Mouse (Mus musculus) liver, postnatal 0 days (tissue): ENCODE measurements around the gene Phxr2.

Source experiments
- CTCF ChIP-seq: sonication (generic); IDR thresholded peaks from 2 replicates; pipeline ENCODE4 v1.5.1; 2016; ENCODE audit warnings: antibody characterized with exemption, low read depth
- EP300 ChIP-seq: IDR thresholded peaks from 2 replicates; pipeline ENCODE4 v1.6.1; 2016; ENCODE audit warnings: antibody characterized with exemption, low read depth, mild to moderate bottlenecking

- TF ChIP-seq CTCF (no peak), EP300 (no peak)
Measured at GRCm38 (mm10) chr10:99117876-99118275, 8.2 kb downstream of the Phxr2 start.
